Mouse (Mus musculus): ENCODE measurements at regions not wholly inside any gene's neighbourhood (a gene's known extent, or its start where the extent isn't known, plus 50 kb on each side); places are given as distances from the start of the nearest gene placed in this dataset.
A peak's percentile ranks its signal among the peaks of the same experiment; 100 is the strongest.
"Not testable (repeated sequence)": the region's sequence is repeated elsewhere in the genome, so short reads cannot be mapped to it uniquely, and the experiment has no call there.

- no peak for DNase-seq (ENCODE audit: low read depth, low spot score)
Observed at GRCm38 (mm10) chr15:26953818-26954385, 58.5 kb upstream of the Fbxl7 start.

- DNase-seq (ENCODE audit: low read depth, low spot score), result no peak
Observed at GRCm38 (mm10) chr15:26958980-26959379, 63.6 kb upstream of the Fbxl7 start.

- DNase-seq (ENCODE audit: low read depth, low spot score), result no peak
Observed at GRCm38 (mm10) chr15:26968392-26969025, 73.1 kb upstream of the Fbxl7 start.

- DNase-seq (ENCODE audit: low read depth, low spot score), result no peak
Observed at GRCm38 (mm10) chr15:26970770-26971169, 75.4 kb upstream of the Fbxl7 start.

GRCm38 (mm10) chr15:26993054-26993453 lies 97.7 kb upstream of the Fbxl7 start:
- no peak for DNase-seq (ENCODE audit: low read depth, low spot score)

GRCm38 (mm10) chr15:27009069-27009468 lies 113.7 kb upstream of the Fbxl7 start:
- DNase-seq (ENCODE audit: low read depth, low spot score), result no peak

- no peak for DNase-seq (ENCODE audit: low read depth, low spot score)
Observed at GRCm38 (mm10) chr15:27013906-27014658, 118.7 kb upstream of the Fbxl7 start.

GRCm38 (mm10) chr15:27014659-27014974 lies 119.2 kb upstream of the Fbxl7 start:
- no peak for DNase-seq (ENCODE audit: low read depth, low spot score)

- DNase-seq (ENCODE audit: low read depth, low spot score), result no peak
Observed at GRCm38 (mm10) chr15:27020471-27020870, 125.1 kb upstream of the Fbxl7 start.

GRCm38 (mm10) chr15:27033261-27033660 lies 137.9 kb upstream of the Fbxl7 start:
- no peak for DNase-seq (ENCODE audit: low read depth, low spot score)

GRCm38 (mm10) chr15:27043788-27044187 lies 148.4 kb upstream of the Fbxl7 start:
- DNase-seq (ENCODE audit: low read depth, low spot score), result no peak

- no peak for DNase-seq (ENCODE audit: low read depth, low spot score)
Observed at GRCm38 (mm10) chr15:27050673-27051072, 155.3 kb upstream of the Fbxl7 start.

GRCm38 (mm10) chr15:27063456-27063855 lies 168.1 kb upstream of the Fbxl7 start:
- no peak for DNase-seq (ENCODE audit: low read depth, low spot score)

GRCm38 (mm10) chr15:27063971-27064370 lies 168.6 kb upstream of the Fbxl7 start:
- peak; percentile 16 for DNase-seq (ENCODE audit: low read depth, low spot score)

- DNase-seq (ENCODE audit: low read depth, low spot score), result no peak
Observed at GRCm38 (mm10) chr15:27067691-27068090, 172.3 kb upstream of the Fbxl7 start.

GRCm38 (mm10) chr15:27077926-27078325 lies 182.5 kb upstream of the Fbxl7 start:
- no peak for DNase-seq (ENCODE audit: low read depth, low spot score)

GRCm38 (mm10) chr15:27082826-27083225 lies 187.4 kb upstream of the Fbxl7 start:
- DNase-seq (ENCODE audit: low read depth, low spot score), result no peak

- no peak for DNase-seq (ENCODE audit: low read depth, low spot score)
Observed at GRCm38 (mm10) chr15:27083596-27083995, 188.2 kb upstream of the Fbxl7 start.

GRCm38 (mm10) chr15:27089155-27089554 lies 193.8 kb upstream of the Fbxl7 start:
- DNase-seq (ENCODE audit: low read depth, low spot score), result no peak

- DNase-seq (ENCODE audit: low read depth, low spot score), result no peak
Observed at GRCm38 (mm10) chr15:27094102-27094501, 198.7 kb upstream of the Fbxl7 start.

GRCm38 (mm10) chr15:27095231-27095630 lies 199.9 kb upstream of the Fbxl7 start:
- DNase-seq (ENCODE audit: low read depth, low spot score), result no peak

GRCm38 (mm10) chr15:27101610-27102009 lies 206.2 kb upstream of the Fbxl7 start:
- not testable (repeated sequence) for DNase-seq (ENCODE audit: low read depth, low spot score)

GRCm38 (mm10) chr15:27109130-27109529 lies 213.8 kb upstream of the Fbxl7 start:
- no peak for DNase-seq (ENCODE audit: low read depth, low spot score)

Measured in retina, postnatal 7 days (tissue).